Comparison of ENCODE assay signal across 20 mouse cellular contexts in the genomic region with DNA sequence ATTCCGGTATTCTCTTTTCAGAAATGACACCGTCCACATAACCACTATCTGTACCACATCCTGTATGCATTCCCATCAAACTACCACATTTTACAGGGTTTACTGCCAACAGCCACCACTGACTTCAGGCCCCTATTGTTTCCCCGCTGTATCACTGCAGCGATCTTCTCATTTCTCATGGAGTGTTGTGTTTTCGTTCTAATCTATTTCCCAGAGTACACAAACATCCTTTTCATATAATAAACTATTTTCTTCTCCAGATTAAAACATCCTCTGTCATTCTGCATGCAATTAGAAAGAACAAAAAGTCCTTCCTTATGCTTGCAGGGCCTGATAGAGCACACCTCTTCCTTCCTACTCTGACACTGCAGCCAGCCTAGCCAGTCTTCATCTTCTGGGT.
"Had no signal": no experiment of that assay in that cellular context is flagged by ENCODE, and none has a peak within 500 bp of the region (broad histone marks: within the 10 kb centered on the region; RNA-seq: fewer than 3 reads in every experiment).

No protein-coding gene starts in this region.

- H3K27ac ChIP-seq: intestine, embryonic 15.5 days; limb, embryonic 12.5 days; limb, embryonic 15.5 days; liver, embryonic 15.5 days; midbrain, embryonic 10.5 days; midbrain, embryonic 13.5 days; neural tube, embryonic 13.5 days; stomach, postnatal 0 days had no signal

- DNase-seq: kidney, adult 18-20 months; kidney, adult 9 months; kidney, postnatal 14 days; kidney, postnatal 4 days; left cerebral cortex, postnatal 4 days; retina, postnatal 1 day; right cerebral cortex, postnatal 25 days; thymus, adult 2 months; thymus, postnatal 14 days; thymus, postnatal 4 days had no signal

- H3K9me3 ChIP-seq: intestine, embryonic 15.5 days; limb, embryonic 12.5 days; limb, embryonic 15.5 days; liver, embryonic 15.5 days; midbrain, embryonic 10.5 days; midbrain, embryonic 13.5 days had no signal

- H3K4me3 ChIP-seq: intestine, embryonic 15.5 days; limb, embryonic 12.5 days; limb, embryonic 15.5 days; liver, embryonic 15.5 days; midbrain, embryonic 10.5 days; midbrain, embryonic 13.5 days; myocyte; neural tube, embryonic 13.5 days had no signal

- H3K27me3 ChIP-seq: intestine, embryonic 15.5 days; limb, embryonic 12.5 days; limb, embryonic 15.5 days; liver, embryonic 15.5 days; midbrain, embryonic 13.5 days; neural tube, embryonic 13.5 days had no signal

- H3K4me1 ChIP-seq: intestine, embryonic 15.5 days; limb, embryonic 12.5 days; liver, embryonic 15.5 days; midbrain, embryonic 10.5 days; midbrain, embryonic 13.5 days; neural tube, embryonic 13.5 days had no signal

- H3K9ac ChIP-seq: intestine, embryonic 15.5 days; limb, embryonic 12.5 days; limb, embryonic 15.5 days; liver, embryonic 15.5 days; midbrain, embryonic 13.5 days; neural tube, embryonic 13.5 days had no signal

- ATAC-seq: intestine, embryonic 15.5 days; midbrain, embryonic 13.5 days; midbrain, embryonic 16.5 days had no signal

- H3K36me3 ChIP-seq: intestine, embryonic 15.5 days; limb, embryonic 12.5 days; limb, embryonic 15.5 days; liver, embryonic 15.5 days; midbrain, embryonic 10.5 days; midbrain, embryonic 13.5 days; neural tube, embryonic 13.5 days had no signal
